Mouse (Mus musculus) thymus, adult 2 months (tissue): ENCODE measurements around the gene Cyp4a30b.

Experiments
- CTCF ChIP-seq: fragments of 200-500 bp; IDR thresholded peaks from 2 replicates; pipeline ENCODE4 v1.5.1; 2012; ENCODE audit warnings: mild to moderate bottlenecking, control low read depth, low read length, moderate library complexity, borderline replicate concordance; ENCODE audit not compliant: control insufficient read depth, poor library complexity, insufficient read depth; ENCODE audit errors: extremely low read depth
- POLR2A ChIP-seq: fragments of 200-500 bp; IDR thresholded peaks from 2 replicates; pipeline ENCODE4 v1.6.1; 2012; ENCODE audit warnings: mild to moderate bottlenecking, low read length, control low read depth, moderate library complexity; ENCODE audit not compliant: control insufficient read depth, poor library complexity, insufficient read depth; ENCODE audit errors: extremely low read depth

DNA sequence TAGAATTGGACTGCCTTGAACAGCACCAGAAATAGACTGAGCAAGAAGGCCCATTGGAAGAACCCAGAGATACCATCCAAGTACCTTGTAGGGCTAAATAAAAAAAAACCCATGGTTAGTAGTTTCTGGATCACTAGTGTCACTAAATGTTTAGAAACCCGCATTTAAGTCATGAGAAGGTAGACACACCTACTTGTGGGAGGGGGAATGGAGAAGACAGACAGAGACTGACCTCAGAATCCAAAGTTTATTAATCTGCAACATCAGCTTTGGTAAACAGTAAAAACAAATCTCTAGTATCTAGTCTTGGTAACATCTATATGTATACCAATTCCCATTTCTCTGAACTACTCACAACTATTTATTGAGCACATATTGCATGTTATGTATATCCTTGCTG lies 43.6 kb downstream of the Cyp4a30b start, which contains the start of gene Cyp4a14:
- TF ChIP-seq POLR2A, result no peak
- no peak for TF ChIP-seq CTCF
